Mouse (Mus musculus): Measurements from ENCODE around the gene Accsl. TPM values are rescaled to one million over a fixed set of nuclear protein-coding genes. Genes with fewer than 3 reads are reported as not detected.

Gene Accsl
- polyA plus RNA-seq, 1 experiment from 2014 or later = 0.09 TPM

Other genes starting within 250 kb of the Accsl start
- gene Alx4, start 226.8 kb downstream of the Accsl start, polyA plus RNA-seq (2016; fragmentation: Nextera tagmentation; extraction: Ambion mirVana) = 5.4 and 6.7 TPM in 2 replicates
- gene Ext2, start 46.6 kb downstream of the Accsl start, polyA plus RNA-seq (2016; fragmentation: Nextera tagmentation; extraction: Ambion mirVana) = 84.7 and 86.7 TPM in 2 replicates
- gene Accs, start 19.2 kb downstream of the Accsl start, polyA plus RNA-seq (2016; fragmentation: Nextera tagmentation; extraction: Ambion mirVana) = 7.4 and 8.1 TPM in 2 replicates
- 7.0 and 7.9 TPM in 2 replicates for gene Gm13889, start 88.0 kb upstream of the Accsl start, polyA plus RNA-seq (2016; fragmentation: Nextera tagmentation; extraction: Ambion mirVana)
- gene Gm27027, start 127.2 kb upstream of the Accsl start, polyA plus RNA-seq (2016; fragmentation: Nextera tagmentation; extraction: Ambion mirVana) = not detected in 2 replicates
- 54.5 and 59.0 TPM in 2 replicates for gene Alkbh3, start 141.7 kb upstream of the Accsl start, polyA plus RNA-seq (2016; fragmentation: Nextera tagmentation; extraction: Ambion mirVana)

All from hindbrain, embryonic 12.5 days (tissue).